Mouse (Mus musculus): ENCODE results near the gene Higd2a. TPM values are rescaled to one million over a fixed set of nuclear protein-coding genes. Genes with fewer than 3 reads are reported as not detected.

Higd2a gene
- total RNA-seq (2014; rRNA removed) (177 and 187 TPM in 2 replicates), polyA plus RNA-seq (2015; fragmentation: Nextera tagmentation; extraction: Ambion mirVana) (355 and 362 TPM in 2 replicates)

DNA sequence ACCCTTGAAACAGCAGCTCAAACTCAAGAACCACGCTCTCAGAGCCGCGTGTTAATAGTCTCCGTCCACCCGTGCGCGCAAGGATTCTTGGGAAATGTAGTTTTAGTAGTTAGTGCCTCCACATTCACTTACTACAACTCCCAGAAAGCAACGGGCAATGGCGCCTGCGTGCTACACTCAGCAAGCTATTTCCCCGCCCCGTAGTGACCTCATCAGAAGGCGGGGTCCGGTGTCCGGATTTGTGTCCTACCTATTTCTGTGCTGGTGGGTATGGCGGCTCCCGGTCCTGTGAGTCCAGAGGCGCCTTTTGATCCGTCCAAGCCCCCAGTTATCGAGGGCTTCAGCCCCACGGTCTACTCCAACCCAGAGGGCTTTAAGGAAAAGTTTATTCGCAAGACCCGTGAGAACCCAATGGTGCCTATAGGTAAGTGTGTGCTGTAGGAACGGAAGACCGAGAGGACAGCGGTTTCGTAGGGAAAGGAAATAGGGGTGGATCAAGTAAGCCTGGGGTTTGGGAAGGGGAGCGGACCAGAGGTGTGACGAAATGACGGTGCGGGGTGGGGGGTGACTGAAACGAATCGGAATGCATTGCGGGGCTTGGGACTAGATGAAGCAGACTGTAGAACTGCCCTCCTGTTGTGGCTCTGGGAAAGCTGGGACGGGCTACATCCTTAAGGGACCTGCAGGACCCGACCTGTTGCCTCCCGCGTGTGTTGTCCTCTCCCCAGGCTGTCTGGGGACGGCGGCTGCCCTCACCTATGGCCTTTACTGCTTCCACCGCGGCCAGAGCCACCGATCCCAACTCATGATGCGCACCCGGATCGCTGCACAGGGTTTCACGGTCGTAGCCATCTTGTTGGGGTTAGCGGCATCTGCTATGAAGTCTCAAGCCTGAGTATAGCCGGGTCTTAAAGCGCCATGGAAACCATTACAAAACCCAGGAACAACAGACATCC lies at the start of gene Higd2a, which contains the start of gene Nop16:
Higd2a (plus strand) TSS at position 212 of the 956 bp plus-strand sequence.
Nop16 (minus strand) TSS at position 95 of the 956 bp plus-strand sequence.
- peaks cover 6% of the 10 kb centered on the region for H3K36me3 ChIP-seq (ENCODE audit: insufficient read depth, low read length)
- H3K4me1 ChIP-seq (ENCODE audit: insufficient read depth, low read length), result peaks cover 9% of the 10 kb centered on the region

DNA sequence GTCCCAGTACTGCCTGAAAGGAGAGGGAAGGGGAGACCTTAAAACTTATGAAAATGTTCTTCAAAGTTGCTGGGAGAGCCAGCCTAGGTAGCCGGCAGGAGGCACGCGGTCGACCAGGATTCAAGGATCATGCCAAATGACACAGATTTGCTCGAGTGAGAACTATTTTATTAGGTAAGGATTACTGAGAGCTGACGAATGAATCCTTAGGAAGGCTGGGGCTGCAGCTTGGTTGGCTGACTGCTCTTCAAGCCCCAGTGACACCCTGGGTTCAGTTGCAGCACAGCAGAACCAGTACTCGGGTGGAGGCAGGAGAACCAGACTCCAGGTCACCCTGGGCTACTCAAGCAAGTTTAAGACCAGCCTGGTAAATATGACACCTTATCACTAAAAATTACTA lies 42.0 kb upstream of the Higd2a start:
- WGBS, result 86% methylated on average over 7 of the region's 7 CpGs
- Histone ChIP-seq H3K27me3 (ENCODE audit: insufficient read depth, low read length) (no peaks in the 10 kb centered on the region), H3K4me3 (ENCODE audit: low read length) (no peak overlapping the region), H3K4me2 (ENCODE audit: low read depth, low read length) (no peak overlapping the region), H3K9ac (replicated peaks; ENCODE audit: low read length) (no peak overlapping the region), H3K27ac (no peak overlapping the region), H3K4me1 (ENCODE audit: insufficient read depth, low read length) (no peaks in the 10 kb centered on the region), H3K36me3 (ENCODE audit: insufficient read depth, low read length) (peaks cover 46% of the 10 kb centered on the region), H3K9me3 (ENCODE audit: low read length) (no peaks in the 10 kb centered on the region)
- DNase-seq (ENCODE audit: low spot score) (no peak), ATAC-seq (no peak)
- TF ChIP-seq CTCF (IDR thresholded peaks at IDR 0.05; ENCODE audit: low read depth), result no peak

More for the DNA sequence above, at the start of gene Higd2a, which contains the start of gene Nop16:
- H3K4me3 ChIP-seq (ENCODE audit: low read length), result peak within 1 kb of the TSS; percentile 82
- peak within 1 kb of the TSS; percentile 88 for H3K9ac ChIP-seq (replicated peaks; ENCODE audit: low read length)
- peak within 1 kb of the TSS; percentile 64 for H3K4me2 ChIP-seq (ENCODE audit: low read depth, low read length)
- no peaks in the 10 kb centered on the region for H3K27me3 ChIP-seq (ENCODE audit: insufficient read depth, low read length)
- no peaks in the 10 kb centered on the region for H3K9me3 ChIP-seq (ENCODE audit: low read length)
- H3K27ac ChIP-seq, result peak within 1 kb of the TSS; percentile 94
- DNase-seq (ENCODE audit: low spot score), result peak; percentile 99
- no peak for TF ChIP-seq CTCF (IDR thresholded peaks at IDR 0.05; ENCODE audit: low read depth)
- under 1% methylated on average over 50 of the region's 51 CpGs for WGBS
- ATAC-seq, result peak; percentile 97

DNA sequence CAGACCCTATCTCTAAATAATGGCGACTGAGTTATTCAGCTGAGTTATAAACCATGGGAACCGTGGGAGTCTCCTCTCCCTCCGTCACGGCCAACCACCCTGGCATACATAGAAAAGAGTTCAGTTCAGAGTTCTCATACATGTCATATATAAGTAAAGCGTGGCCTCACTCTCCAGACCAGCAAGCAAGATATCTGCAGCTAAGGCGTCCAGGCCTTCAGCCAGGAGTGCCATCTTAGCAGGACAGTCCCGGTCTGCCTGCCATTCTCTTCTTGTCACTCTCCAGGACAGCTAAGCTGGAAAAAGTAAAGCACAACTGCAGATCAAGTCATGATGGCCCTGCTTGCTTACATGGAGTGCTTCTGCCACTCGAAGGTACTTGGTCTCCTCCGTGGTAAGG lies 33.8 kb upstream of the Higd2a start:
- WGBS, result 96% methylated on average over 9 of the region's 9 CpGs
- no peak overlapping the region for H3K4me2 ChIP-seq (ENCODE audit: low read depth, low read length)
- no peak overlapping the region for H3K27ac ChIP-seq
- no peaks in the 10 kb centered on the region for H3K4me1 ChIP-seq (ENCODE audit: insufficient read depth, low read length)
- H3K36me3 ChIP-seq (ENCODE audit: insufficient read depth, low read length), result peaks cover 80% of the 10 kb centered on the region
- H3K4me3 ChIP-seq (ENCODE audit: low read length), result no peak overlapping the region
- ATAC-seq (no peak), DNase-seq (ENCODE audit: low spot score) (no peak)
- TF ChIP-seq CTCF (IDR thresholded peaks at IDR 0.05; ENCODE audit: low read depth), result no peak
- no peaks in the 10 kb centered on the region for H3K9me3 ChIP-seq (ENCODE audit: low read length)
- no peaks in the 10 kb centered on the region for H3K27me3 ChIP-seq (ENCODE audit: insufficient read depth, low read length)
- H3K9ac ChIP-seq (replicated peaks; ENCODE audit: low read length), result no peak overlapping the region

DNA sequence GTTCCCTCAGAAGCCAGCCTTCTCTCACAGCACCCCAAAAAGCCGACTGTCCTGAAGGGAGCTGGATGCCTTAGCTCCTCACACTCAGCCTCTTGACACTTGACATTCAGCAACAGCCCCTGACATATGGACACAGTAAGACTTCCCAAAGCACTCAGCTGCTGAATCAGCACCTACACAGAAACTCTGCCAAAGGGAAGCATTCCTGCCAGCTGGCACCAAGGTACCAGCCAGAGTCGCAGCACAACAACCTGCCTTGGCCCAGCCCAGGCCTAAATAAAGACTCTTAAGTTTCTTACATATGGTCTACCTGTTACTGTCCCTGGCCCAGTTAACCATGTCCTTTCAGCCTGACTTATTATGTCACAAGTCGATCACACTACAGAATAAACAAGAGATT lies 33.2 kb upstream of the Higd2a start:
- 72% methylated on average over 3 of the region's 3 CpGs for WGBS
- ATAC-seq, result 0 out of 2 replicates have a peak, but pooled peaks have one; percentile 29
- Histone ChIP-seq H3K27ac (no peak overlapping the region), H3K4me3 (ENCODE audit: low read length) (no peak overlapping the region), H3K9ac (replicated peaks; ENCODE audit: low read length) (no peak overlapping the region), H3K27me3 (ENCODE audit: insufficient read depth, low read length) (no peaks in the 10 kb centered on the region), H3K36me3 (ENCODE audit: insufficient read depth, low read length) (peaks cover 84% of the 10 kb centered on the region), H3K9me3 (ENCODE audit: low read length) (no peaks in the 10 kb centered on the region), H3K4me1 (ENCODE audit: insufficient read depth, low read length) (no peaks in the 10 kb centered on the region), H3K4me2 (ENCODE audit: low read depth, low read length) (no peak overlapping the region)
- DNase-seq (ENCODE audit: low spot score), result peak; percentile 43
- no peak for TF ChIP-seq CTCF (IDR thresholded peaks at IDR 0.05; ENCODE audit: low read depth)

GRCm38 (mm10) chr13:54557652-54558051 lies 32.4 kb upstream of the Higd2a start:
- DNase-seq (ENCODE audit: low spot score), result no peak
- 100% methylated on average over 1 of the region's 1 CpGs for WGBS
- TF ChIP-seq CTCF (IDR thresholded peaks at IDR 0.05; ENCODE audit: low read depth), result no peak
- Histone ChIP-seq H3K4me1 (ENCODE audit: insufficient read depth, low read length) (no peaks in the 10 kb centered on the region), H3K27me3 (ENCODE audit: insufficient read depth, low read length) (no peaks in the 10 kb centered on the region), H3K36me3 (ENCODE audit: insufficient read depth, low read length) (peaks cover 83% of the 10 kb centered on the region), H3K4me3 (ENCODE audit: low read length) (no peak overlapping the region), H3K9me3 (ENCODE audit: low read length) (no peaks in the 10 kb centered on the region), H3K4me2 (ENCODE audit: low read depth, low read length) (no peak overlapping the region), H3K9ac (replicated peaks; ENCODE audit: low read length) (no peak overlapping the region), H3K27ac (no peak overlapping the region)
- no peak for ATAC-seq

DNA sequence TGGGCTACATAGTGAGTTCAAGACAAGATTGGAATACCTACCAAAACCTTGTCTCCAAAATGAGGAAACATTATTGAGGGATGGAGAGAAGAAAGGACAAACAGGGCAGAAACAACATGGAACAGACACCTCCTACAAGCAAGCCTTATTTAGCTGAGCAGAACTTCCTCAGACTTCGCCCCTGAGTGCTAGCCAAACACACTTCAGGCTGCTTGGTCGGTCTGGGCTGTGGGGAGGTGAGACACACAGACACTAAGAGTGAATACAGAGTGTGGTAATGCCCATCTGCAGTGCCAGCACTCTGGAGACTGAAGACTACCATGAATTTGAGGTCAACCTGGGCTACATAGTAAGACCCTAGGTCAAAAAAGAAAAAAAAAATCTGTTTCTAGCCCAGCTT lies 30.4 kb upstream of the Higd2a start:
- Histone ChIP-seq H3K27me3 (ENCODE audit: insufficient read depth, low read length) (no peaks in the 10 kb centered on the region), H3K4me2 (ENCODE audit: low read depth, low read length) (no peak overlapping the region), H3K4me1 (ENCODE audit: insufficient read depth, low read length) (peaks cover 5% of the 10 kb centered on the region; the same call in 1 of the 2 replicates), H3K36me3 (ENCODE audit: insufficient read depth, low read length) (peaks cover 73% of the 10 kb centered on the region), H3K4me3 (ENCODE audit: low read length) (no peak overlapping the region), H3K27ac (no peak overlapping the region), H3K9me3 (ENCODE audit: low read length) (no peaks in the 10 kb centered on the region), H3K9ac (replicated peaks; ENCODE audit: low read length) (no peak overlapping the region)
- DNase-seq (ENCODE audit: low spot score) (no peak), ATAC-seq (no peak)
- 86% methylated on average over 2 of the region's 2 CpGs for WGBS
- no peak for TF ChIP-seq CTCF (IDR thresholded peaks at IDR 0.05; ENCODE audit: low read depth)

Measured in hindbrain, postnatal 0 days (tissue).